Mouse (Mus musculus) intestine, postnatal 0 days (tissue): ENCODE data around the gene Timm44. TPM values are rescaled to one million over a fixed set of nuclear protein-coding genes. Genes with fewer than 3 reads are reported as not detected.

ENCODE experiments used
- ATAC-seq: fragments of 200-750 bp; cut with Nextera tagmentation; 2 replicates; pipeline ENCODE4 v1.8.0; 2017; ENCODE audit warnings: mild to moderate bottlenecking, moderate TSS enrichment, moderate library complexity
- H3K27ac ChIP-seq: fragments of 300-500 bp; sonication (generic); 2 replicates; pipeline ENCODE4 v1.5.1; 2014; ENCODE audit warnings: mild to moderate bottlenecking, low read depth, low read length, moderate library complexity
- H3K27me3 ChIP-seq: fragments of 300-500 bp; sonication (generic); replicated peaks from 2 replicates; pipeline ENCODE4 v1.6.1; 2014; ENCODE audit warnings: low read length, mixed read lengths; ENCODE audit not compliant: control insufficient read depth, insufficient read depth
- H3K36me3 ChIP-seq: fragments of 300-500 bp; sonication (generic); 2 replicates; pipeline ENCODE4 v1.6.1; 2014; ENCODE audit warnings: mild to moderate bottlenecking, moderate library complexity; ENCODE audit not compliant: control insufficient read depth, insufficient read depth
- H3K4me1 ChIP-seq: fragments of 300-500 bp; sonication (generic); replicated peaks from 2 replicates; pipeline ENCODE4 v1.6.1; 2014; ENCODE audit warnings: antibody characterized with exemption, low read length, mixed read lengths; ENCODE audit not compliant: control insufficient read depth, insufficient read depth
- H3K4me2 ChIP-seq: fragments of 300-500 bp; sonication (generic); replicated peaks from 2 replicates; pipeline ENCODE4 v1.6.1; 2014; ENCODE audit warnings: low read depth, mild to moderate bottlenecking, moderate library complexity
- H3K4me3 ChIP-seq: fragments of 300-500 bp; sonication (generic); 2 replicates; pipeline ENCODE4 v1.5.1; 2014; ENCODE audit warnings: low read depth, low read length
- H3K9ac ChIP-seq: fragments of 300-500 bp; sonication (generic); 2 replicates; pipeline ENCODE4 v1.6.1; 2014; ENCODE audit warnings: mild to moderate bottlenecking, low read depth, low read length
- H3K9me3 ChIP-seq: fragments of 300-500 bp; sonication (generic); 2 replicates; pipeline ENCODE4 v1.6.1; 2016; ENCODE audit warnings: mixed run types; ENCODE audit not compliant: control insufficient read depth
- CTCF ChIP-seq: sonication (generic); IDR thresholded peaks from 2 replicates; pipeline ENCODE4 v1.5.1; 2016; ENCODE audit warnings: low read depth, mild to moderate bottlenecking, control low read depth, antibody characterized with exemption, moderate library complexity
- WGBS: fragments of 180-500 bp; shearing (Covaris S2); extraction: QIAGEN DNeasy Blood & Tissue Kit; methylation state at CpG from one replicate; pipeline ENCODE4 v1.1.7; 2014; 5-methylcytosine and 5-hydroxymethylcytosine counted together
- polyA plus RNA-seq: library from polyadenylated mRNA; unstranded; fragments of >200 nt; fragmentation: Nextera tagmentation; extraction: Ambion mirVana; gene quantifications from 2 replicates; pipeline ENCODE4 v1.2.1, GENCODE M21; 2015

The Timm44 gene
- 33.7 and 35.5 TPM in 2 replicates for polyA plus RNA-seq

GRCm38 (mm10) chr8:4275275-4276110 lies at the start of gene Timm44:
Gene Timm44 (minus strand): TSS chr8:4275913.
- no peak for TF ChIP-seq CTCF
- H3K36me3 ChIP-seq, result peaks cover 25% of the 10 kb centered on the region
- H3K4me3 ChIP-seq, result peak within 1 kb of the TSS; percentile 89
- peak within 1 kb of the TSS; percentile 89 for H3K9ac ChIP-seq
- peak within 1 kb of the TSS; percentile 70 for H3K27ac ChIP-seq
- H3K27me3 ChIP-seq, result no peaks in the 10 kb centered on the region
- no peaks in the 10 kb centered on the region; the same call in 1 of the 2 replicates for H3K4me1 ChIP-seq
- peak; percentile 98 for ATAC-seq
- peak within 1 kb of the TSS; percentile 87 for H3K4me2 ChIP-seq
- under 1% methylated on average over 39 of the region's 39 CpGs for whole genome bisulfite sequencing
- H3K9me3 ChIP-seq, result no peaks in the 10 kb centered on the region

GRCm38 (mm10) chr8:4324983-4325750 lies 49.5 kb upstream of the Timm44 start, which contains the start of the genes Ccl25 and Elavl1:
Gene Ccl25 (plus strand): TSS chr8:4325210.
Gene Elavl1 (minus strand): TSS chr8:4325413.
- H3K4me3 ChIP-seq, result peak within 1 kb of the TSS; percentile 77
- H3K27me3 ChIP-seq, result no peaks in the 10 kb centered on the region
- ATAC-seq, result peak; percentile 99
- H3K9me3 ChIP-seq, result no peaks in the 10 kb centered on the region
- H3K9ac ChIP-seq, result peak within 1 kb of the TSS; percentile 91
- H3K4me2 ChIP-seq, result peak within 1 kb of the TSS; percentile 72
- H3K27ac ChIP-seq, result peak within 1 kb of the TSS; percentile 90
- TF ChIP-seq CTCF, result 0 out of 2 replicates have a peak, but pooled peaks have one; percentile 6
- WGBS, result under 1% methylated on average over 60 of the region's 78 CpGs
- H3K4me1 ChIP-seq, result no peaks in the 10 kb centered on the region
- peaks cover 21% of the 10 kb centered on the region for H3K36me3 ChIP-seq

- H3K27ac ChIP-seq, result peak overlapping the region; percentile 90
- H3K27me3 ChIP-seq, result no peaks in the 10 kb centered on the region
- H3K4me2 ChIP-seq, result peak overlapping the region; percentile 72
- peak overlapping the region; percentile 77 for H3K4me3 ChIP-seq
- peak overlapping the region; percentile 91 for H3K9ac ChIP-seq
- H3K36me3 ChIP-seq, result peaks cover 22% of the 10 kb centered on the region
- no peak for TF ChIP-seq CTCF
- no peaks in the 10 kb centered on the region for H3K9me3 ChIP-seq
- peak; percentile 73 for ATAC-seq
- H3K4me1 ChIP-seq, result no peaks in the 10 kb centered on the region
- under 1% methylated on average over 42 of the region's 42 CpGs for WGBS
Measured at GRCm38 (mm10) chr8:4324525-4324924, 48.8 kb upstream of the Timm44 start.

- peaks cover 17% of the 10 kb centered on the region for H3K36me3 ChIP-seq
- H3K27me3 ChIP-seq, result no peaks in the 10 kb centered on the region
- H3K4me1 ChIP-seq, result 0 out of 2 replicates have a peak, but pooled peaks cover 2% of the 10 kb centered on the region
- under 1% methylated on average over 6 of the region's 6 CpGs for WGBS
- peak overlapping the region; percentile 77 for H3K4me3 ChIP-seq
- no peak for ATAC-seq
- H3K9ac ChIP-seq, result peak overlapping the region; percentile 91
- no peak overlapping the region for H3K27ac ChIP-seq
- no peaks in the 10 kb centered on the region for H3K9me3 ChIP-seq
- peak overlapping the region; percentile 72 for H3K4me2 ChIP-seq
- no peak for TF ChIP-seq CTCF
Measured at GRCm38 (mm10) chr8:4323917-4324316, 48.2 kb upstream of the Timm44 start.

GRCm38 (mm10) chr8:4322470-4322869 lies 46.8 kb upstream of the Timm44 start:
- Histone ChIP-seq H3K36me3 (peaks cover 3% of the 10 kb centered on the region; the same call in 1 of the 2 replicates), H3K4me1 (0 out of 2 replicates have a peak, but pooled peaks cover 5% of the 10 kb centered on the region), H3K27me3 (no peaks in the 10 kb centered on the region), H3K27ac (no peak overlapping the region), H3K9me3 (no peaks in the 10 kb centered on the region), H3K4me2 (no peak overlapping the region), H3K9ac (no peak overlapping the region), H3K4me3 (no peak overlapping the region)
- ATAC-seq, result no peak
- peak; percentile 94 for TF ChIP-seq CTCF
- WGBS, result 29% methylated on average over 2 of the region's 2 CpGs

GRCm38 (mm10) chr8:4321031-4321430 lies 45.3 kb upstream of the Timm44 start:
- Histone ChIP-seq H3K9me3 (no peaks in the 10 kb centered on the region), H3K27me3 (no peaks in the 10 kb centered on the region)

More at GRCm38 (mm10) chr8:4321031-4321430, 45.3 kb upstream of the Timm44 start:
- H3K4me3 ChIP-seq, result no peak overlapping the region
- no peak for TF ChIP-seq CTCF
- H3K4me1 ChIP-seq, result 0 out of 2 replicates have a peak, but pooled peaks cover 5% of the 10 kb centered on the region
- WGBS, result 63% methylated on average over 2 of the region's 2 CpGs
- ATAC-seq, result no peak
- no peak overlapping the region for H3K4me2 ChIP-seq
- H3K9ac ChIP-seq, result no peak overlapping the region
- no peak overlapping the region for H3K27ac ChIP-seq
- H3K36me3 ChIP-seq, result peaks cover 3% of the 10 kb centered on the region; the same call in 1 of the 2 replicates
